Mouse (Mus musculus): ENCODE data around the gene Capza1. TPM values are rescaled to one million over a fixed set of nuclear protein-coding genes. Genes with fewer than 3 reads are reported as not detected.
"Not testable (repeated sequence)": the region's sequence is repeated elsewhere in the genome, so short reads cannot be mapped to it uniquely, and the experiment has no call there.

Capza1 gene
- polyA plus RNA-seq, 1 experiment from 2014 or later: 119 TPM

DNA sequence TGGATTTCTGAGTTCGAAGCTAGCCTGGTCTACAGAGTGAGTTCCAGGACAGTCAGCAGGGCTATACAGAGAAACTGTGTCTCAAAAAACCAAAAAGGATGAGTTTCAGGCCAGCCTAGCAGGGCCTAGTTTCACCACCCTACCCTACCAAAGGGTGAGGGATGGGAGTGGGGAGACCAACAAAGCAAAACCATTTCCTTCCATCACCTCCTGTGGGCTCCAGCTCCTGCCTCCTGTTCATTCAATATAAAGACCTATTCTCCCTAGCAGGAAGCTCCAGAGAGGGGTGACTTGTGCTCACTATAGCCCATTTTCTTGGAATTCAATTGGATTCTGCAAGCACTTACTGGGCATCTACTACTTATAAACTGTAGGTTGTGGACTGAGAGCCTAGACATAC lies 49.6 kb downstream of the Capza1 start:
- DNase-seq (ENCODE audit: low spot score) (no peak), ATAC-seq (replicated peaks; ENCODE audit: low FRiP score, low read depth) (no peak)
- Histone ChIP-seq H3K9ac (ENCODE audit: low read depth, low read length) (no peak overlapping the region), H3K4me3 (replicated peaks; ENCODE audit: low read depth, low read length) (no peak overlapping the region), H3K4me2 (ENCODE audit: low read length) (no peak overlapping the region), H3K9me3 (replicated peaks; ENCODE audit: low read length) (no peaks in the 10 kb centered on the region), H3K27me3 (ENCODE audit: insufficient read depth, low read length) (no peaks in the 10 kb centered on the region), H3K36me3 (ENCODE audit: insufficient read depth, low read length) (no peaks in the 10 kb centered on the region), H3K4me1 (replicated peaks; ENCODE audit: insufficient read depth, low read length) (peaks cover 17% of the 10 kb centered on the region), H3K27ac (no peak overlapping the region)
- TF ChIP-seq CTCF (IDR thresholded peaks at IDR 0.05; ENCODE audit: low read depth): no peak
- WGBS: 100% methylated on average over 1 of the region's 1 CpGs

DNA sequence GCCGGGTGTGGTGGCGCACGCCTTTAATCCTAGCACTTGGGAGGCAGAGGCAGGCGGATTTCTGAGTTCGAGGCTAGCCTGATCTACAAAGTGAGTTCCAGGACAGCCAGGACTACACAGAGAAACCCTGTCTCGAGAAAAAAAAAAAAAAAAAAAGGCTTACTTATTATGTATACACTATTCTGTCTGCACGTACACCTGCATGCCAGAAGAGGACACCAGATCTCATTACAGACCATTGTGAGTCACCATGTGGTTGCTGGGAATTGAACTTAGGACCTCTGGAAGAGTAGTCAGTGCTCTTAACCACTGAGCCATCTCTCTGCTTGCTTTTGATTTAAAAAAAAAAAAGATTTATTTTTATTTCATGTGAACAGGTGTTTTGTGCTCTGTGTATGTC lies 51.1 kb downstream of the Capza1 start:
- H3K36me3 ChIP-seq (ENCODE audit: insufficient read depth, low read length); H3K9ac ChIP-seq (ENCODE audit: low read depth, low read length); H3K4me2 ChIP-seq (ENCODE audit: low read length); H3K27ac ChIP-seq; DNase-seq (ENCODE audit: low spot score); H3K4me3 ChIP-seq (replicated peaks; ENCODE audit: low read depth, low read length); ATAC-seq (replicated peaks; ENCODE audit: low FRiP score, low read depth); H3K27me3 ChIP-seq (ENCODE audit: insufficient read depth, low read length); H3K4me1 ChIP-seq (replicated peaks; ENCODE audit: insufficient read depth, low read length); H3K9me3 ChIP-seq (replicated peaks; ENCODE audit: low read length): not testable (repeated sequence)
- WGBS: 91% methylated on average over 7 of the region's 7 CpGs

DNA sequence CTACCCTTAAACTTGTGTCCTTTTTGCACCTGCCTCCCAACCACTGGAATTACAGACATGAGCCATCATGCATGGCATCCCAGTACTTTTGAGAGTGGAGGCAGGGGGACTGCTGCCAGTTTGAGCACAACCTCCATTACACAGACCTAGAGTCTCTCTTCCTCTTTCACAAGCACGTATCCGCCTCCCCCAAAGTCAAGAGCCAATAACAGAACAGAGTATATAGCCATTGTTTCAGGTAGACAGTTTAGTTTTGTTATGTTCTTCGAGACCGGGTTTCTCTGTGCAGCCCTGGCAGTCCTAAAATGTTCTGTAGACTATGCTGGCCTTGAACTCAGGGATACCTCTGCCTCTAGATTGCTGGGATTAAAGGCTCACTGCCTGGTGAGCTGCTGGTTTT lies 52.1 kb downstream of the Capza1 start:
- ATAC-seq (replicated peaks; ENCODE audit: low FRiP score, low read depth): no peak
- no peak overlapping the region for H3K4me2 ChIP-seq (ENCODE audit: low read length)
- no peaks in the 10 kb centered on the region for H3K36me3 ChIP-seq (ENCODE audit: insufficient read depth, low read length)
- H3K27ac ChIP-seq: no peak overlapping the region
- no peak overlapping the region for H3K4me3 ChIP-seq (replicated peaks; ENCODE audit: low read depth, low read length)
- no peaks in the 10 kb centered on the region for H3K27me3 ChIP-seq (ENCODE audit: insufficient read depth, low read length)
- WGBS: 86% methylated on average over 4 of the region's 4 CpGs
- no peak for TF ChIP-seq CTCF (IDR thresholded peaks at IDR 0.05; ENCODE audit: low read depth)
- H3K9ac ChIP-seq (ENCODE audit: low read depth, low read length): no peak overlapping the region
- no peak for DNase-seq (ENCODE audit: low spot score)
- peaks cover 8% of the 10 kb centered on the region for H3K4me1 ChIP-seq (replicated peaks; ENCODE audit: insufficient read depth, low read length)
- H3K9me3 ChIP-seq (replicated peaks; ENCODE audit: low read length): no peaks in the 10 kb centered on the region

DNA sequence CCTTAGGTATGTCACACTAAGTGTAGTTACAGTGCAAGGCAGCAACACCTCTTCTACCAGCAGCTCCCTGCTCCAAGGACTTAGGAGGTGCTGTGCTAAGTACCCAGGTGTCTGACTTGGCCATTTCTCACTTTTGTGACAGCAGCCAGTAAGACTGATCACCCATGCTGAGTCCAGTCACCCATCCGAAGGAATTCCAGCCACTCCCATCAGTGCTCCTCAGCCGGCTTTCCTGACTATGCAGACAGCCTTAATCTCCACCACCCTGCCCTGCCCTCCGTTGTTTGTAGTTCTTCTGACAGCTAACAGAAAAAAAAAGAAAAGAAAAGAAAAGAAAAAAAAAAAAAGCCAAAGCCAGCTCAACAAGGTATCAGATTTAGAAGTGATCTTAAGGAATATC lies 52.6 kb downstream of the Capza1 start:
- WGBS: 29% methylated on average over 3 of the region's 3 CpGs
- peaks cover 5% of the 10 kb centered on the region for H3K4me1 ChIP-seq (replicated peaks; ENCODE audit: insufficient read depth, low read length)
- H3K4me3 ChIP-seq (replicated peaks; ENCODE audit: low read depth, low read length): no peak overlapping the region
- ATAC-seq (replicated peaks; ENCODE audit: low FRiP score, low read depth) (no peak), DNase-seq (ENCODE audit: low spot score) (no peak)
- no peak overlapping the region for H3K9ac ChIP-seq (ENCODE audit: low read depth, low read length)
- TF ChIP-seq CTCF (IDR thresholded peaks at IDR 0.05; ENCODE audit: low read depth): no peak
- H3K27ac ChIP-seq: no peak overlapping the region
- no peaks in the 10 kb centered on the region for H3K27me3 ChIP-seq (ENCODE audit: insufficient read depth, low read length)
- no peak overlapping the region for H3K4me2 ChIP-seq (ENCODE audit: low read length)
- H3K9me3 ChIP-seq (replicated peaks; ENCODE audit: low read length): no peaks in the 10 kb centered on the region
- H3K36me3 ChIP-seq (ENCODE audit: insufficient read depth, low read length): no peaks in the 10 kb centered on the region

DNA sequence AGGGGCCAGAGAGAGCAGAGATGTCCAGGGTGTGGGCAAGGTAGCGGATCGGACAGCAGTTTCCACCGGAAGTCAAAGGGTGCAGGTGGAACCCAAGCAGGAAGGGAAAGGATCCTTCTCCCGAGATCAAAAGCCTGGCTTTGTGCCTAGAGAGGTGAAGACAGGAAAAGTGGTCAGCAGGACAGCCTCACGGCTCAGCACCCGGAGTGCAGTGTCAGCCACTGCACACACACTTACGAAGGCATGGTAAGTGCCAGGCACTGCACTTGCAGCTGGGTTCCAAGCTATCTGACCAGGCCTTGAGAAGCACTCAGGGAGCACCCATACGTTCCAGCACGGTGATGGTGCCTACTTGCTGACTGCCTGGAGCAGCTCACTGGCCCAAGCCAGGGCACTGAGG lies 58.8 kb downstream of the Capza1 start:
- ATAC-seq (replicated peaks; ENCODE audit: low FRiP score, low read depth) (no peak), DNase-seq (ENCODE audit: low spot score) (no peak)
- Histone ChIP-seq H3K4me2 (ENCODE audit: low read length) (no peak overlapping the region), H3K4me3 (replicated peaks; ENCODE audit: low read depth, low read length) (no peak overlapping the region), H3K9me3 (replicated peaks; ENCODE audit: low read length) (no peaks in the 10 kb centered on the region), H3K9ac (ENCODE audit: low read depth, low read length) (no peak overlapping the region), H3K27ac (no peak overlapping the region), H3K4me1 (replicated peaks; ENCODE audit: insufficient read depth, low read length) (no peaks in the 10 kb centered on the region), H3K27me3 (ENCODE audit: insufficient read depth, low read length) (no peaks in the 10 kb centered on the region), H3K36me3 (ENCODE audit: insufficient read depth, low read length) (peaks cover 30% of the 10 kb centered on the region)
- no peak for TF ChIP-seq CTCF (IDR thresholded peaks at IDR 0.05; ENCODE audit: low read depth)
- WGBS: 71% methylated on average over 9 of the region's 9 CpGs

DNA sequence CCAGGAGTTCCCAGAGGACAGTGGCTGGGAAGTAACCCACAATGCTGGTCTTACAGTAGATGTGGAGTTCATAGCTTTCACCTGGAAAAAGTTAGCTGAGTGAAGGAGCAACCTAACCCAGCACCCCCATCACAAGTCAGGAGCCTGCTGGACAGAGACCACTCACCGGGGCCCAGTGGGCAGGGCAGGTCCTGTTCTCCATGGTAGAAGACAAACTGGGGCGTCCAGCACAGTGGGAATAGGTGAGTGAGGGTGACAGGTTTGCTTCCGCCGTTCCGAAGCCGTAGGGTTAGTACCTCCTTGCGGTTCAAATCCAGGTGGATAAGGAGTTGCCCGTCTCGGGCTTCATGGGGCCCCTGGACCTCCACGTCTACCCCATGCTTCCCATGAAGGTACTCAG lies 60.0 kb downstream of the Capza1 start:
- no peak overlapping the region for H3K4me2 ChIP-seq (ENCODE audit: low read length)
- H3K27me3 ChIP-seq (ENCODE audit: insufficient read depth, low read length): no peaks in the 10 kb centered on the region
- H3K9ac ChIP-seq (ENCODE audit: low read depth, low read length): no peak overlapping the region
- H3K4me1 ChIP-seq (replicated peaks; ENCODE audit: insufficient read depth, low read length): no peaks in the 10 kb centered on the region
- H3K27ac ChIP-seq: no peak overlapping the region
- no peak for TF ChIP-seq CTCF (IDR thresholded peaks at IDR 0.05; ENCODE audit: low read depth)
- ATAC-seq (replicated peaks; ENCODE audit: low FRiP score, low read depth) (no peak), DNase-seq (ENCODE audit: low spot score) (no peak)
- H3K9me3 ChIP-seq (replicated peaks; ENCODE audit: low read length): no peaks in the 10 kb centered on the region
- peaks cover 42% of the 10 kb centered on the region for H3K36me3 ChIP-seq (ENCODE audit: insufficient read depth, low read length)
- no peak overlapping the region for H3K4me3 ChIP-seq (replicated peaks; ENCODE audit: low read depth, low read length)
- 94% methylated on average over 10 of the region's 10 CpGs for WGBS

DNA sequence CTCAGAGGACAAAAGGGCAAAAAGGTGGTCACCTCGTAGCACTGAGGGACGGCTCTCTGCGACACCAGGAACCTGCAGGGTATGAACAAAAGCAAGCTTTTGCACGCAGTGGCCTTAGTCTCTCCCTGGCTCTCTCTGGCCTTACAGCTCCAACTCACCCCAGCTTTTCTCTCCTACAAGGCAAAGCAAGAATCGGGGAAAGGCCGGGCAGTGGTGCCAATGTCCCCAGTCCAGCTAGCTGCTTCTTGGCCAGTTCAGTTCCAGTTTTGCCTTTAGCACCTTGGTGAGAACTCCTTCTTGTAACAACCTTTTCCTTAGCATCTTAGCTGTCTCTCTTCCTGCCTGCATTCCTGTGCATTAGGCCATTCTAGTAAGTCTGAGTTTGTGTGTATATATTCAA lies 62.8 kb downstream of the Capza1 start:
- no peaks in the 10 kb centered on the region for H3K27me3 ChIP-seq (ENCODE audit: insufficient read depth, low read length)
- no peak overlapping the region for H3K9ac ChIP-seq (ENCODE audit: low read depth, low read length)
- H3K27ac ChIP-seq: no peak overlapping the region
- TF ChIP-seq CTCF (IDR thresholded peaks at IDR 0.05; ENCODE audit: low read depth): no peak
- no peaks in the 10 kb centered on the region for H3K9me3 ChIP-seq (replicated peaks; ENCODE audit: low read length)
- DNase-seq (ENCODE audit: low spot score): no peak
- H3K4me1 ChIP-seq (replicated peaks; ENCODE audit: insufficient read depth, low read length): no peaks in the 10 kb centered on the region
- no peak overlapping the region for H3K4me2 ChIP-seq (ENCODE audit: low read length)
- no peak overlapping the region for H3K4me3 ChIP-seq (replicated peaks; ENCODE audit: low read depth, low read length)
- 93% methylated on average over 6 of the region's 6 CpGs for WGBS
- H3K36me3 ChIP-seq (ENCODE audit: insufficient read depth, low read length): peaks cover 53% of the 10 kb centered on the region
- ATAC-seq (replicated peaks; ENCODE audit: low FRiP score, low read depth): no peak

All from kidney, postnatal 0 days (tissue).